Mouse (Mus musculus): ENCODE measurements around the gene Cct7. TPM values are rescaled to one million over a fixed set of nuclear protein-coding genes. Genes with fewer than 3 reads are reported as not detected.

The Cct7 gene
- polyA plus RNA-seq, 1 experiment from 2014 or later: 526 TPM

DNA sequence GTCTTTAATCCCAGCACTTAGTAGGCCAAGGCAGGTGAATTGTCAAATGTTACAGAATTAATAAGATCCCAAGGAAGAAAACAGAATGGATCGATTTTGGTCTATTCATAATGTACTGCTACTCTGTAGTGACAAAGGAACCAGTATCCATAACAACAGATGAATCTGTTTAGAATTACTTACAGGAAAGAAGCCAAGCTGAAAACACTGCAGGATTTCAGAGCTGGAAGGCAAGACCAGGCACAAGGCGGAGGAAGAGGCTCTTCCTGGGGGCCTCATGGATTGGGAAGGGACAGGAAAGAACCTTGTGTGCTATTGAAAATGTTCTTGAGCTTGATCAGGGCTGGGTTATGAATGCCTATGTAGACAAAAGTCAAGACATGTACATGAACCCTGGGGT, 34.4 kb downstream of the Cct7 start:
- Histone ChIP-seq H3K9me3 (no peaks in the 10 kb centered on the region), H3K27me3 (peaks cover 61% of the 10 kb centered on the region), H3K9ac (no peak overlapping the region), H3K4me1 (peaks cover 11% of the 10 kb centered on the region), H3K4me3 (no peak overlapping the region), H3K27ac (no peak overlapping the region), H3K36me3 (no peaks in the 10 kb centered on the region), H3K4me2 (replicated peaks) (no peak overlapping the region)
- 56% methylated on average over 2 of the region's 2 CpGs for WGBS
- ATAC-seq (ENCODE audit: insufficient number of reproducible peaks, insufficient read depth, low FRiP score, low TSS enrichment): no peak

GRCm38 (mm10) chr6:85488510-85488909, 37.2 kb downstream of the Cct7 start:
- H3K27me3 ChIP-seq: peaks cover 39% of the 10 kb centered on the region
- no peaks in the 10 kb centered on the region for H3K36me3 ChIP-seq
- no peak overlapping the region for H3K9ac ChIP-seq
- ATAC-seq (ENCODE audit: insufficient number of reproducible peaks, insufficient read depth, low FRiP score, low TSS enrichment): no peak
- H3K4me3 ChIP-seq: no peak overlapping the region
- no peak overlapping the region for H3K4me2 ChIP-seq (replicated peaks)
- H3K9me3 ChIP-seq: no peaks in the 10 kb centered on the region
- WGBS: 58% methylated on average over 4 of the region's 4 CpGs
- H3K4me1 ChIP-seq: peaks cover 11% of the 10 kb centered on the region
- H3K27ac ChIP-seq: no peak overlapping the region

GRCm38 (mm10) chr6:85489717-85490116, 38.4 kb downstream of the Cct7 start:
- H3K4me3 ChIP-seq: no peak overlapping the region
- H3K4me1 ChIP-seq: 0 out of 2 replicates have a peak, but pooled peaks cover 1% of the 10 kb centered on the region
- peaks cover 27% of the 10 kb centered on the region for H3K27me3 ChIP-seq
- no peak overlapping the region for H3K27ac ChIP-seq
- no peak for ATAC-seq (ENCODE audit: insufficient number of reproducible peaks, insufficient read depth, low FRiP score, low TSS enrichment)
- no peak overlapping the region for H3K9ac ChIP-seq
- no peak overlapping the region for H3K4me2 ChIP-seq (replicated peaks)
- no peaks in the 10 kb centered on the region for H3K9me3 ChIP-seq
- 82% methylated on average over 3 of the region's 3 CpGs for WGBS
- no peaks in the 10 kb centered on the region for H3K36me3 ChIP-seq

- ATAC-seq (ENCODE audit: insufficient number of reproducible peaks, insufficient read depth, low FRiP score, low TSS enrichment): no peak
- H3K9ac ChIP-seq: no peak overlapping the region
- no peak overlapping the region for H3K4me2 ChIP-seq (replicated peaks)
- 88% methylated on average over 4 of the region's 4 CpGs for WGBS
- H3K27me3 ChIP-seq: peaks cover 22% of the 10 kb centered on the region
- H3K4me1 ChIP-seq: no peaks in the 10 kb centered on the region
- no peak overlapping the region for H3K27ac ChIP-seq
- H3K9me3 ChIP-seq: no peaks in the 10 kb centered on the region
- H3K36me3 ChIP-seq: no peaks in the 10 kb centered on the region
- H3K4me3 ChIP-seq: no peak overlapping the region
Observed at GRCm38 (mm10) chr6:85490252-85490651, 38.9 kb downstream of the Cct7 start.

DNA sequence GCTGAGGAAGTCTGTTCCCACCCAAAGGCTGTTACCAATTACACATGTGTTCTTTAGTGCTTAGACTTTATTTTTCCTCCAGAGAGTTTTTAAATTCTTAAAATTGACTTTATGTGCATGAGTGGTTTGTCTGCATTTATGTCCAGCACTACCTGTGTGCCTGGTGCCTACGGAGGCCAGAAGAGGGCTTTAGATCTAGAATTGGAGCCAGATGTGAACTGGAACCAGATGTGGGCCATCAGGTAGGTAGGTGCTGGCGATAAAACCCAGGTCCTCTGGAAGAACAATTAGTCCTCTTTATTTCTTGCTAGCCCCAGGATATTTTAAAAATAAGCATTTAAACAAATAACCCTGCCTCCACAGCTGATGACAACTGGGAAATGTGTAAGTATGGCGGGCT, 40.3 kb downstream of the Cct7 start:
- Histone ChIP-seq H3K4me2 (replicated peaks) (no peak overlapping the region), H3K4me3 (no peak overlapping the region), H3K9ac (no peak overlapping the region), H3K27ac (no peak overlapping the region), H3K4me1 (no peaks in the 10 kb centered on the region), H3K36me3 (no peaks in the 10 kb centered on the region), H3K9me3 (no peaks in the 10 kb centered on the region), H3K27me3 (peaks cover 9% of the 10 kb centered on the region)
- no peak for ATAC-seq (ENCODE audit: insufficient number of reproducible peaks, insufficient read depth, low FRiP score, low TSS enrichment)
- WGBS: 45% methylated on average over 3 of the region's 3 CpGs

GRCm38 (mm10) chr6:85496976-85497375, 45.7 kb downstream of the Cct7 start:
- H3K4me3 ChIP-seq: no peak overlapping the region
- no peaks in the 10 kb centered on the region for H3K9me3 ChIP-seq
- ATAC-seq (ENCODE audit: insufficient number of reproducible peaks, insufficient read depth, low FRiP score, low TSS enrichment): no peak
- peaks cover 4% of the 10 kb centered on the region for H3K4me1 ChIP-seq
- H3K9ac ChIP-seq: no peak overlapping the region
- no peak overlapping the region for H3K4me2 ChIP-seq (replicated peaks)
- no peaks in the 10 kb centered on the region for H3K36me3 ChIP-seq
- peaks cover 2% of the 10 kb centered on the region; the same call in 1 of the 2 replicates for H3K27me3 ChIP-seq
- H3K27ac ChIP-seq: no peak overlapping the region

DNA sequence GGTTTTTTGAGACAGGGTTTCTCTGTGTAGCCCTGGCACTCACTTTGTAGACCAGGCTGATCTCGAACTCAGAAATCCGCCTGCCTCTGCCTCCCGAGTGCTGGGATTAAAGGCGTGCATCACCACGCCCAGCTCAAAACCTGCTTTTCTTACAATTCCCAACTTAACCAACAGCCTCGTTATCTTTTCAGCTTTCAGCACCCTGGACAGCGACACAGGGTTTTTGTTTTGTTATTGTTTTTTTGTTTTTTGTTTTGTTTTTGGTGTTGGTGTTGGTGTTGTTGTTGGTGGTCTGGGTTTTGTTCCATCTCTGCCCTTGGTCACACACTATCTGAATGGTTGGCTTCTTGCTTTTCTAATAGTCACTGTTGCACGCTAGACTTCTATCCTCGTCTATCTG, 46.8 kb downstream of the Cct7 start:
- H3K27me3 ChIP-seq: peaks cover 2% of the 10 kb centered on the region; the same call in 1 of the 2 replicates
- WGBS: 69% methylated on average over 9 of the region's 9 CpGs

GRCm38 (mm10) chr6:85500416-85500815, 49.1 kb downstream of the Cct7 start:
- Histone ChIP-seq H3K4me3 (no peak overlapping the region), H3K27ac (no peak overlapping the region), H3K4me1 (peaks cover 14% of the 10 kb centered on the region), H3K9ac (no peak overlapping the region), H3K4me2 (replicated peaks) (no peak overlapping the region), H3K27me3 (peaks cover 21% of the 10 kb centered on the region), H3K36me3 (no peaks in the 10 kb centered on the region), H3K9me3 (no peaks in the 10 kb centered on the region)
- ATAC-seq (ENCODE audit: insufficient number of reproducible peaks, insufficient read depth, low FRiP score, low TSS enrichment): no peak
- 69% methylated on average over 1 of the region's 1 CpGs for whole genome bisulfite sequencing

More for the DNA sequence above, 46.8 kb downstream of the Cct7 start:
- Histone ChIP-seq H3K9me3 (no peaks in the 10 kb centered on the region), H3K27ac (no peak overlapping the region), H3K9ac (no peak overlapping the region), H3K36me3 (no peaks in the 10 kb centered on the region), H3K4me2 (replicated peaks) (no peak overlapping the region), H3K4me3 (no peak overlapping the region), H3K4me1 (peaks cover 13% of the 10 kb centered on the region)
- no peak for ATAC-seq (ENCODE audit: insufficient number of reproducible peaks, insufficient read depth, low FRiP score, low TSS enrichment)

DNA sequence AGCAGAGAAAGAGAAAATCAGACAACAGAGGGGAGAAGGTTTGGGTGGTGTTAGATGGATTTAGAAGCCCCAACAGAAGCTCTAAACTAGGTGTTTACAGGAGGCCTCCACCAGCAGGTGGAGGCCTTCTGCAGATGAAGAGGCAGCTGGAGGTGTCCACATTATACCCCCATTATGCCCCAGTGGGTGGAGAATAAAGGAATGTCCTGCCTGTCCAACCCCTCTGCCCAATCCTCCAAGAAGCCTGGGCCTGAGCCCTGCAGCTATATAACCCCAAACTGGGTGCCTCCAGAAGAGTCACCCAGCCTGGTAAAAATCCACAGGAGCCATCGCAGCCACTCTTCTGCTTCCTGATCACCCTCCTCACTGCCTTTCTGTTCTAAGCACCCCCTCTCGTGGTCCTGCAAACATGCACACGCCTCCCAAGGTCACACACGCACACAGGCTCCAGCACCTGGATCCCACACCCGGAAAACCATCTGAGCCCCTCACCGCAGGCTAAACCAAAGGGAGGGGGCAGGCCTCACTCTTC, 50.3 kb downstream of the Cct7 start:
- H3K4me1 ChIP-seq: peaks cover 14% of the 10 kb centered on the region
- H3K36me3 ChIP-seq: no peaks in the 10 kb centered on the region
- H3K27me3 ChIP-seq: peaks cover 27% of the 10 kb centered on the region
- 9% methylated on average over 6 of the region's 6 CpGs for WGBS
- no peaks in the 10 kb centered on the region for H3K9me3 ChIP-seq
- peak; percentile 31; the same call in 1 of the 2 replicates for ATAC-seq (ENCODE audit: insufficient number of reproducible peaks, insufficient read depth, low FRiP score, low TSS enrichment)
- H3K4me3 ChIP-seq: peak overlapping the region; percentile 64; the same call in 1 of the 2 replicates
- H3K4me2 ChIP-seq (replicated peaks): peak overlapping the region; percentile 77
- H3K9ac ChIP-seq: peak overlapping the region; percentile 64; the same call in 1 of the 2 replicates
- H3K27ac ChIP-seq: no peak overlapping the region

- WGBS: under 1% methylated on average over 36 of the region's 37 CpGs
- Histone ChIP-seq H3K4me1 (peaks cover 14% of the 10 kb centered on the region), H3K27me3 (peaks cover 32% of the 10 kb centered on the region), H3K27ac (no peak overlapping the region), H3K9me3 (no peaks in the 10 kb centered on the region), H3K36me3 (no peaks in the 10 kb centered on the region), H3K4me3 (peak overlapping the region; percentile 64), H3K4me2 (replicated peaks) (peak overlapping the region; percentile 77), H3K9ac (peak overlapping the region; percentile 64)
- peak; percentile 88 for ATAC-seq (ENCODE audit: insufficient number of reproducible peaks, insufficient read depth, low FRiP score, low TSS enrichment)
Observed at GRCm38 (mm10) chr6:85502103-85502910, 51.0 kb downstream of the Cct7 start.

DNA sequence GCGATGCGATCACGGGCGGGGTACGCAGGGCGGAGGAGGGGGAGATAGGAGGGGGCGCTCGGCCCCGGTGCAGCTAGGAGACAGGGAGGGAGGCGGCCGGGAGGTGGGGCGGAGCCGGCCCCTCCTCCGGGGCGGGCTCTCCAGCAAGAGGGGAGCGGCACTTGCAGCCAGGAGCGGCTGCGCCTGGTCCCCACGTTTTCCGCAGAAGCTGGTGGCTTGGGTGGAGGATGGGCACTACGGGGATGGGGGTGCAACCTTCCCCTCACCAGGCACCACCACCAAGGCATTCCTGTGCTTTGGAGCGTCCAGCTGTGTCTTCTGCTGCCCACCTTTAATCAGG, 51.6 kb downstream of the Cct7 start, which contains the start of gene Fbxo41:
TSS of gene Fbxo41 (minus strand) at position 84 of the 340 bp plus-strand sequence.
- no peaks in the 10 kb centered on the region for H3K9me3 ChIP-seq
- peaks cover 14% of the 10 kb centered on the region for H3K4me1 ChIP-seq
- H3K27ac ChIP-seq: no peak within 1 kb of the TSS
- peak within 1 kb of the TSS; percentile 64 for H3K4me3 ChIP-seq
- peak; percentile 59; the same call in 1 of the 2 replicates for ATAC-seq (ENCODE audit: insufficient number of reproducible peaks, insufficient read depth, low FRiP score, low TSS enrichment)
- no peaks in the 10 kb centered on the region for H3K36me3 ChIP-seq
- H3K9ac ChIP-seq: peak within 1 kb of the TSS; percentile 64
- H3K4me2 ChIP-seq (replicated peaks): peak within 1 kb of the TSS; percentile 77
- H3K27me3 ChIP-seq: peaks cover 32% of the 10 kb centered on the region
- WGBS: 0% methylated on average over 15 of the region's 22 CpGs

DNA sequence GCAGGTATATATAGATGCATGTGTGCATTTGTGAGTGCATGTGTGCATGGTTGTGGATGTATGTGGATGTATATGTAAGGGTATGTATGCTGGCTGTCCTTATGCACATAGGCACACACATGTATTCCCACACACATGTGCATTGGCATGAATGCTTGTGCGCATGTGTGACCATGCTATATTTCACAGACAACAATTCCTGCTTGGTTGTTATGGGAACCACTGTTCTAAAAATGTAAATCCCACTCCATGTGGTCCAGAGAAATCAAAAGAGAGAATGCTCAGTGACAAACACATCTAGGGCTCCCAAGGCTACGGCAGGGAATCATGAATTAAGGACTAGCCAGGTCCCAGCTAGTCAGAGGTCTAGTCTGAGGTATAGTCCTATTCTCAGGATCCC, 53.6 kb downstream of the Cct7 start:
- H3K4me2 ChIP-seq (replicated peaks): no peak overlapping the region
- ATAC-seq (ENCODE audit: insufficient number of reproducible peaks, insufficient read depth, low FRiP score, low TSS enrichment): no peak
- H3K36me3 ChIP-seq: no peaks in the 10 kb centered on the region
- H3K27me3 ChIP-seq: peaks cover 50% of the 10 kb centered on the region
- H3K27ac ChIP-seq: no peak overlapping the region
- no peak overlapping the region for H3K4me3 ChIP-seq
- H3K4me1 ChIP-seq: peaks cover 14% of the 10 kb centered on the region
- H3K9me3 ChIP-seq: no peaks in the 10 kb centered on the region
- no peak overlapping the region for H3K9ac ChIP-seq
- 76% methylated on average over 2 of the region's 2 CpGs for WGBS

Data from embryonic facial prominence, embryonic 12.5 days (tissue).